Mouse (Mus musculus): ENCODE data around the gene Ddx6. TPM values are rescaled to one million over a fixed set of nuclear protein-coding genes. Genes with fewer than 3 reads are reported as not detected.

Ddx6 gene
- polyA plus RNA-seq, 1 experiment: 60.7 TPM

DNA sequence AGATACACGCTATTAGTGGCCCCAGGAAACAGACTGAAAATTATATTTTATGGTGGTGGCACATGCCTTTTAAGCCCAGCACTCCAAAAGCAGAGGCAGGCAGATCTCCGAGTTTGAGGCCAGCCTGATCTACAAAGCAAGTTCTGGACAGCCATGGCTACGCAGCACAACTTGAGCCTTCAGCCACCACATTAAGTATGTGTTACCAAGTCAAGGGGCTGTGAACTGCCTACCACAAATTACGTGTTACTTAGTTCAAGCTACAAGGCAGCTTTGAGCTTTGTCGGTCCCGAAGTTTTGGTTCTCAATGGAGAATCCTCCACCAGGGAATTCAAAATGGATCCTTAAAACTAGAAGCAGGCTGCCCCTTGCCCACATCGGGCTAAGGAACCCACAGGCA is 38.4 kb downstream of the Ddx6 start:
- H3K4me3 ChIP-seq (ENCODE audit: insufficient read depth, low read depth, low read length): no peak overlapping the region

DNA sequence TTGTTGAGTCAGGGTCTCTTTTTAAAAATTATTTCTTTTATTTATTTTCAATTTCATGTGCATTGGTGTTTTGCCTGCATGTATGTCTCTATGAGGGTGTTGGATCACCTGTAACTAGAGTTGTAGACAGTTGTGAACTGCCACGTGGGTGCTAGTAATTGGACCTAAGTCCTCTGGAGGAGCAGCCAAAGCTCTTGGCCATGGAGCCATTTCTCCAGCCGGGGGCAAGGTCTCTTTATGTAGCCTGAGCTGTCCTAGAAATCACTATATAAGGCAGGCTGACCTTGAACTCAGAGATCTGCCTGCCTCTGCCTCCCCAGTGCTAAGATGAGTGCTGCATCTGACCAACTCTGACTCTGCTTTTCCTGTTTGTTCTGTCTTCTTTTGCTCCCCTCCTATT is 39.5 kb downstream of the Ddx6 start:
- Histone ChIP-seq H3K4me1 (ENCODE audit: control insufficient read depth, insufficient read depth, insufficient read length, low read length) (peaks cover 3% of the 10 kb centered on the region), H3K4me3 (ENCODE audit: insufficient read depth, low read depth, low read length) (no peak overlapping the region), H3K27ac (replicated peaks; ENCODE audit: low read depth, low read length) (no peak overlapping the region)

More for the DNA sequence above, 38.4 kb downstream of the Ddx6 start:
- no peak overlapping the region for H3K27ac ChIP-seq (replicated peaks; ENCODE audit: low read depth, low read length)
- H3K4me1 ChIP-seq (ENCODE audit: control insufficient read depth, insufficient read depth, insufficient read length, low read length): peaks cover 3% of the 10 kb centered on the region

DNA sequence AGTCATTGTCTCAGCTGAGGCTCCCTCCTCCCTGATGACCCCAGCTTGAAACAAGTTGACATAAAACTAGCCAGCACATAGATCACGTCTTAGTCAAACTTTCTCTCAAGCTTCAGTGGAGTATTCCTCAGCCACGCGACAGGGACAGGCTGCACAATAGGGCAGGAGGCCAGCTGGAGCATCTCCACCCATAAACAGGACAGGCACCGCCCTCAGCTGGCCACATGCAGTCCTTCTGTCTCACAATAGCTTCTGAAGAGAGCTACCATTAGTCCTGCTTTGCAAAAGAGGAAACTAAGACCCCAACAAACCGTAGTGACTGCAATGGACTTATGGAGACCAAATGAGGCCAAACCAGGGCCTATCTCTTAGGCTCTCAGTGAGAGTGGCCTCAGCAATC is 40.8 kb downstream of the Ddx6 start:
- Histone ChIP-seq H3K4me1 (ENCODE audit: control insufficient read depth, insufficient read depth, insufficient read length, low read length) (peaks cover 3% of the 10 kb centered on the region), H3K4me3 (ENCODE audit: insufficient read depth, low read depth, low read length) (no peak overlapping the region), H3K27ac (replicated peaks; ENCODE audit: low read depth, low read length) (no peak overlapping the region)

GRCm38 (mm10) chr9:44645924-44646323 is 41.2 kb downstream of the Ddx6 start:
- Histone ChIP-seq H3K4me1 (ENCODE audit: control insufficient read depth, insufficient read depth, insufficient read length, low read length) (peaks cover 3% of the 10 kb centered on the region), H3K27ac (replicated peaks; ENCODE audit: low read depth, low read length) (no peak overlapping the region), H3K4me3 (ENCODE audit: insufficient read depth, low read depth, low read length) (no peak overlapping the region)

GRCm38 (mm10) chr9:44646366-44646765 is 41.7 kb downstream of the Ddx6 start:
- Histone ChIP-seq H3K4me3 (ENCODE audit: insufficient read depth, low read depth, low read length) (no peak overlapping the region), H3K4me1 (ENCODE audit: control insufficient read depth, insufficient read depth, insufficient read length, low read length) (peaks cover 3% of the 10 kb centered on the region), H3K27ac (replicated peaks; ENCODE audit: low read depth, low read length) (no peak overlapping the region)

- Histone ChIP-seq H3K27ac (replicated peaks; ENCODE audit: low read depth, low read length) (no peak overlapping the region), H3K4me1 (ENCODE audit: control insufficient read depth, insufficient read depth, insufficient read length, low read length) (peaks cover 3% of the 10 kb centered on the region), H3K4me3 (ENCODE audit: insufficient read depth, low read depth, low read length) (no peak overlapping the region)
Measured at GRCm38 (mm10) chr9:44647026-44647425, 42.3 kb downstream of the Ddx6 start.

GRCm38 (mm10) chr9:44647656-44648055 is 43.0 kb downstream of the Ddx6 start:
- no peak overlapping the region for H3K27ac ChIP-seq (replicated peaks; ENCODE audit: low read depth, low read length)
- no peak overlapping the region for H3K4me3 ChIP-seq (ENCODE audit: insufficient read depth, low read depth, low read length)
- peaks cover 3% of the 10 kb centered on the region for H3K4me1 ChIP-seq (ENCODE audit: control insufficient read depth, insufficient read depth, insufficient read length, low read length)

GRCm38 (mm10) chr9:44648881-44649281 is 44.2 kb downstream of the Ddx6 start:
- Histone ChIP-seq H3K27ac (replicated peaks; ENCODE audit: low read depth, low read length) (no peak overlapping the region), H3K4me3 (ENCODE audit: insufficient read depth, low read depth, low read length) (no peak overlapping the region), H3K4me1 (ENCODE audit: control insufficient read depth, insufficient read depth, insufficient read length, low read length) (peaks cover 3% of the 10 kb centered on the region)

DNA sequence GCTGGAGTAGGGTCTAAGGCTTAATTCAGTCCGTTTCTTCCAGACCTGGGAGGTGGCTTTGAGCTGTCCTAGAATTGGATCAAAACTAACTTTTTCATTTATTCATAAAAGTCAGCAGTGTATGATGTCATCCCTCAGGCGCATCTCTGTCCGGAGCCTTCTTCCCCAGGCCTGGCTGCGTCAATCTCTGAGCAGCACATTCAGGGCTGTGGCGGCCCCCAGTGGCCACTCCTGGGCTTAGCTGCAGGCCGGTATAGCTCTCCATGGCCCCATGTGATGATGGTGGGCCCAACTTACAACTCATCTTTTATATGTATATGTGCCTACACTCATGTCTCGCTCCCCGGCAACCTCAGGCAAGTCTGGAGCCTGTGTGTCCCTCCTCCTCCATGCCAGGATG is 47.3 kb downstream of the Ddx6 start:
- Histone ChIP-seq H3K27ac (replicated peaks; ENCODE audit: low read depth, low read length) (no peak overlapping the region), H3K4me3 (ENCODE audit: insufficient read depth, low read depth, low read length) (no peak overlapping the region), H3K4me1 (ENCODE audit: control insufficient read depth, insufficient read depth, insufficient read length, low read length) (no peaks in the 10 kb centered on the region)

GRCm38 (mm10) chr9:44653896-44654295 is 49.2 kb downstream of the Ddx6 start:
- Histone ChIP-seq H3K4me3 (ENCODE audit: insufficient read depth, low read depth, low read length) (no peak overlapping the region), H3K27ac (replicated peaks; ENCODE audit: low read depth, low read length) (no peak overlapping the region), H3K4me1 (ENCODE audit: control insufficient read depth, insufficient read depth, insufficient read length, low read length) (no peaks in the 10 kb centered on the region)

DNA sequence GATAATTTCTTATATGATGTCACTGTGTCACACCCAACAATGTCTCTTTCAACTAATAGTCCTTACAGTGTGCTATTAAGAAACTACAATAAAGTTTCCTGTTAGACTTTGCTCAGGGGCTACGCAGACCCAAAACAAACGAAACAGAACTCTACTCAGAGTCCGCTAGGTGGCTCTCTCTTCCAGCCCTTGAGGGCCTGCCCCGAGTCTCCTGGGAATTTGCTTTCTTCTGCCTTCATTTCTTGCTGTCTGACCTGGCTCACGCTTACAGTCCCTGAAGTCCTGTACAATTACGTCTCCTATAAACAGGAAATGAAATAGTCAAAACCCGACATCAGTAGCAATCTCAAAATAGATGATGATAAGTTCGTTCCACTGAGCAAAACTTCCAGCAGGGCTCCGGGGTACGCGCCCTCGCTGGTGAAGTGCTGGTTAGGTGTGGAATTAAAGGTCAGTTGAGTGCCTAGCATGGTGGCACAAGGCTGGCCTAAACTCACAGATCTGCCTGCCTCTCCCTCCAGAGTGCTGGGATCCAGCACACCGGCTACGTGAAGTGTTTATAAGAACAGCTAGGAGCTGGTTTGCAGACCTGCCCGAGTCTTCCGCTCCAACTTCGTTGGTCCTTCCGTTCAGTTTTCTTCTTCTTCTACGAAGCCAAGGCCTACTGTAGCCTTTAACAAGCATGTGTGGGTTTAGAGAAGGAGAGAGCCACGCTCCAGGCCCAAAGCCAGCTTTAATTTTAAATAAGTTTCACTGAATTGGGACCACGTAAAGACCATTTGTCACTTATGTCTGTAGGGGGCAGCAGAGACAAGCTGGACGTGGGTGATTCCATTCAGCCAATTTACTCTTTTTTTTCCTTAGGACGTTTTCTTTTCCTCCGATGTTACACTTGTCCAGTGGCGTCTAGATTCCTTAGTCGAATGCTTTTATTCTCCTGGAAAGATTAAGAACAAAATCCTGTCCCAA is 50.7 kb downstream of the Ddx6 start:
- H3K27ac ChIP-seq (replicated peaks; ENCODE audit: low read depth, low read length): no peak overlapping the region
- H3K4me3 ChIP-seq (ENCODE audit: insufficient read depth, low read depth, low read length): peak overlapping the region; percentile 58
- H3K4me1 ChIP-seq (ENCODE audit: control insufficient read depth, insufficient read depth, insufficient read length, low read length): no peaks in the 10 kb centered on the region

DNA sequence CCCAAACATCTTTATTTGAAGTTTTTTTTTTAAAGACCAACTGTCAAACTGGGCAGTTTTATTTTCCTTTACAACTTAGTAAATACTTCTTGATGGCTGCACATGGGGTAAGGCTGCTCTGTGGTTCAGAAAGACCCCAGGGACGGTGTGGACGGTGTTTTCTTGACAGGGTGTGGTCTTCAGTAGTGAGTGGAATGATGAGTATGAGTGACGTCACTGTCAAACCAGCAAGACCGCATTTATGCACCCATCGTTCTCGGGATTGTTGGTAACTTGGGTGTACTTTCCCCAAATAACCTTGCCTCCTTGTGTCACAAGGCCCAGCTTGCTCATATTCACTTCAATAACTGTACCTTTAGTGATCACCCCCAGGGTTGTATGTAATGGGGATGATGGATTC is 59.0 kb downstream of the Ddx6 start:
- Histone ChIP-seq H3K4me3 (ENCODE audit: insufficient read depth, low read depth, low read length) (no peak overlapping the region), H3K27ac (replicated peaks; ENCODE audit: low read depth, low read length) (no peak overlapping the region), H3K4me1 (ENCODE audit: control insufficient read depth, insufficient read depth, insufficient read length, low read length) (no peaks in the 10 kb centered on the region)

DNA sequence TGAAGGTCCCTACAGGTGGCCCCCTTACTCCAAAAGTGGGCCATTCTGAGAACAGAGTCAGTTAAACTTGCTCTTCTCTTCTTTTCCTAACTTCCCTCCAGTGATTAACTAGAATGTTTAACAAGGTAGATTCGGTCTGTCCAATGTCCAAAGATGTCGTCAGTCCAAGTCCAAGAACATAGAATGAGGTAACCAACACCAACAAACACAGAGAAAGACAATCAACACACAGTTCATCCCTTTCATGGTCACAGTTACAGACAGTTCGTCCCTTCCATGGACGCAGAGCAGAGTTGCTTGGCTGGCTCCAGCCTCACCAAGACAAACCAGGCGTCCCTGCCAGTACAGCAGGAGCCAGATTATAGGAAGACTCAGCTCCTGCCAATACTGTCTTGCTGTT is 66.7 kb downstream of the Ddx6 start:
- Histone ChIP-seq H3K4me3 (ENCODE audit: insufficient read depth, low read depth, low read length) (no peak overlapping the region), H3K27ac (replicated peaks; ENCODE audit: low read depth, low read length) (no peak overlapping the region), H3K4me1 (ENCODE audit: control insufficient read depth, insufficient read depth, insufficient read length, low read length) (no peaks in the 10 kb centered on the region)

DNA sequence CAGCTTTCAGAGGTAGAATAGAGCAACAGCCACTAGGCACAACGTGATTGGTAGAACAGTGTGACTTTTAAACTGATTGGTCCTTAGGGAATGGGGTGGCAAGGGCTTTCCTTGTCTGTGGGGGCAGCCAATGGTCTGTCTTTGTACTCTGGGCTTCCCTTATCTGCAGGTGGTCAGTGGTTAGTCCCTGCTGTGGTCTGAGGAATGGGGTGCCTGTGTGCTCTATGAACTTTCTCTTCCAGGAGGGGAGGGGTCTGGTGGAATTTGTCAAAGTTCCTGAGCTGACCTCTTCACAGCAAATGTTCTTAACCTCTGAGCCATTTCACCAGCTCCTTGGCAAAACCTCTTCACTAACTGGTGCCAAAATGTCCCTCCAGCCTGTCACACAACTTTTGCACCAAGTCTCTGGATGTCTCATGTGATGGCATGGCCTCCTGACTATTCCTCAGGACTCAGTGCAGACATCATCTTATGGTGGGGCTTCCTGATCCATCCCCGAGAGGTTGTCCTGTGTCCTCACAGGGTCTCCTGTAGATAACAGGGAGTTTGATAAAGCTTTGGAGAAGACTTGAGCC is 67.7 kb downstream of the Ddx6 start:
- no peaks in the 10 kb centered on the region for H3K4me1 ChIP-seq (ENCODE audit: control insufficient read depth, insufficient read depth, insufficient read length, low read length)
- no peak overlapping the region for H3K4me3 ChIP-seq (ENCODE audit: insufficient read depth, low read depth, low read length)
- peak overlapping the region; percentile 58 for H3K27ac ChIP-seq (replicated peaks; ENCODE audit: low read depth, low read length)

- no peak within 1 kb of the TSS for H3K4me3 ChIP-seq (ENCODE audit: insufficient read depth, low read depth, low read length)
- H3K27ac ChIP-seq (replicated peaks; ENCODE audit: low read depth, low read length): peak within 1 kb of the TSS; percentile 58
- H3K4me1 ChIP-seq (ENCODE audit: control insufficient read depth, insufficient read depth, insufficient read length, low read length): no peaks in the 10 kb centered on the region
Measured at GRCm38 (mm10) chr9:44673005-44673404, 68.3 kb downstream of the Ddx6 start, which contains the start of gene Treh. Gene Treh, plus strand, starts transcription at chr9:44673233.
